ENCODE assay signal across 9 mouse cellular contexts in the genomic region with DNA sequence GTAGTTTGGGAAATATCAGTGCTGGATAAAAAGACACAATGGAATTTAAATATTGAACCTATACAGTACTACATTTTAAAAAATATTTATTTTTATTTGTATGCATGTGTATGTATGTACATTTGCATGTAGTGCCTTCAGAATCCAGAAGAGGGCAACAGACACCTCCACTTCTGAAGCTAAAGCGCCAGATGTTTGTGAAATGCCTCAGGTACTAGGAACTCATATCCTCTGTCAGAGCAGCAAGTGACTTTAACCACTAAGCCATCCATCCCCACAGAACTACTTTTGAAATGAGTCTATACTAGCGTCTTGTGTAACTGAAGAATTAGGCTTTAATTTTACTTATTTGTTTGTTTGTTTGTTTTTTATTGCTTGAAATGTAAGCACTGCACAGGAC.
DNase-seq lines count a peak whose midpoint lies in the region; ATAC-seq and TF ChIP-seq lines count a peak whose summit lies in the region.
"Had no signal": no experiment of that assay in that cellular context is flagged by ENCODE, and none has a peak within 500 bp of the region (broad histone marks: within the 10 kb centered on the region; RNA-seq: fewer than 3 reads in every experiment).

No protein-coding gene starts in this region.

- intact Hi-C loops in left cerebral cortex, adult 2 months (cut with DNase I): loop anchor here (1.0 kb wide), 1 partner anchor 150 kb away; no protein-coding TSS in a partner anchor
- intact Hi-C loops in left cerebral cortex, postnatal 36 days (cut with DNase I): loop anchor here (2.0 kb wide), 1 partner anchor 150 kb away; no protein-coding TSS in a partner anchor

- peak; percentile 22 to 24 for DNase-seq in cerebellum, adult 18-20 months
- DNase-seq in cerebellum, adult 11 months: no peak
- DNase-seq in left cerebral cortex, adult 2 months (ENCODE audit: extremely low spot score in 1 of 2, low spot score in 2 of 2): peak in 1 of 2 experiments; percentile 18
- no peak for DNase-seq in left cerebral cortex, postnatal 36 days (ENCODE audit: low spot score in 2 of 2)
- peak; percentile 28 for DNase-seq in T-cell, adult 2 months (ENCODE audit: low spot score)
- peak; percentile 70 for DNase-seq in forelimb bud, embryonic 11.5 days (ENCODE audit: low read depth, low spot score)
- no peak for DNase-seq in right cerebral cortex, postnatal 25 days

- H3K4me3 ChIP-seq in left cerebral cortex, adult 2 months: no peak overlapping the region
- H3K4me3 ChIP-seq: myocyte had no signal

- ATAC-seq in megakaryocyte, adult 5-6 weeks (ENCODE audit: poor library complexity, severe bottlenecking): peak; percentile 82

- peak; percentile 72 for TF ChIP-seq CTCF in left cerebral cortex, adult 2 months (IDR thresholded peaks at IDR 0.05)

- H3K27ac ChIP-seq in left cerebral cortex, adult 2 months: no peak overlapping the region

Comparison
In these comparisons a context has a peak if more than half of its experiments do, and no peak if none do; other contexts are left out.
1. DNase-seq: peak in cerebellum, adult 18-20 months (2 of 2), T-cell, adult 2 months (single experiment) and forelimb bud, embryonic 11.5 days (single experiment); none in cerebellum, adult 11 months (single experiment), left cerebral cortex, postnatal 36 days (0 of 2) and right cerebral cortex, postnatal 25 days (single experiment).